Mouse (Mus musculus): ENCODE data around the gene Mpg.

GRCm38 (mm10) chr11:32235646-32236045 is 9.3 kb downstream of the Mpg start:
- TF ChIP-seq POLR2A (IDR thresholded peaks at IDR 0.05; ENCODE audit: low read depth, low read length) (no peak), CTCF (IDR thresholded peaks at IDR 0.05; ENCODE audit: extremely low read depth, insufficient read depth, insufficient read length, insufficient replicate concordance) (no peak)

Data from spleen, adult 2 months (tissue).